Mouse (Mus musculus) embryonic facial prominence, embryonic 15.5 days (tissue): ENCODE results near the gene Ppp3ca. TPM values are rescaled to one million over a fixed set of nuclear protein-coding genes. Genes with fewer than 3 reads are reported as not detected.
A peak's percentile ranks its signal among the peaks of the same experiment; 100 is the strongest.

Source experiments
- ATAC-seq: fragments of 200-750 bp; cut with Nextera tagmentation; 2 replicates; pipeline ENCODE4 v1.8.0; 2017; ENCODE audit warnings: low read depth, moderate TSS enrichment; ENCODE audit not compliant: insufficient number of reproducible peaks, low FRiP score, low TSS enrichment
- H3K27ac ChIP-seq: fragments of 300-500 bp; sonication (generic); replicated peaks from 2 replicates; pipeline ENCODE4 v1.5.1; 2015; ENCODE audit warnings: mild to moderate bottlenecking, inconsistent platforms
- H3K27me3 ChIP-seq: fragments of 300-500 bp; sonication (generic); 2 replicates; pipeline ENCODE4 v1.6.1; 2015; ENCODE audit warnings: inconsistent platforms
- H3K36me3 ChIP-seq: fragments of 300-500 bp; sonication (generic); 2 replicates; pipeline ENCODE4 v1.6.1; 2015; ENCODE audit warnings: mild to moderate bottlenecking, inconsistent platforms
- H3K4me1 ChIP-seq: fragments of 300-500 bp; sonication (generic); 2 replicates; pipeline ENCODE4 v1.6.1; 2015; ENCODE audit warnings: inconsistent platforms
- H3K4me2 ChIP-seq: fragments of 300-500 bp; sonication (generic); replicated peaks from 2 replicates; pipeline ENCODE4 v1.6.1; 2015; ENCODE audit warnings: mild to moderate bottlenecking, inconsistent platforms
- H3K4me3 ChIP-seq: fragments of 300-500 bp; sonication (generic); replicated peaks from 2 replicates; pipeline ENCODE4 v1.5.1; 2015; ENCODE audit warnings: mild to moderate bottlenecking, inconsistent platforms
- H3K9ac ChIP-seq: fragments of 300-500 bp; sonication (generic); 2 replicates; pipeline ENCODE4 v1.6.1; 2015; ENCODE audit warnings: inconsistent platforms
- H3K9me3 ChIP-seq: fragments of 300-500 bp; sonication (generic); replicated peaks from 2 replicates; pipeline ENCODE4 v1.6.1; 2016; ENCODE audit warnings: inconsistent platforms
- WGBS: fragments of 180-500 bp; shearing (Covaris S2); methylation state at CpG from one replicate; pipeline ENCODE4 v1.1.7; 2015; 5-methylcytosine and 5-hydroxymethylcytosine counted together
- polyA plus RNA-seq: library from polyadenylated mRNA; unstranded; fragments of >200 nt; fragmentation: Nextera tagmentation; extraction: Ambion mirVana; gene quantifications from 2 replicates; pipeline ENCODE4 v1.2.1, GENCODE M21; 2015

Gene Ppp3ca
- polyA plus RNA-seq, 1 experiment from 2014 or later: 82.8 TPM

- Histone ChIP-seq H3K4me3 (no peak overlapping the region), H3K9ac (no peak overlapping the region), H3K4me2 (no peak overlapping the region), H3K4me1 (no peaks in the 10 kb centered on the region), H3K27me3 (no peaks in the 10 kb centered on the region), H3K27ac (no peak overlapping the region), H3K36me3 (peaks cover 21% of the 10 kb centered on the region), H3K9me3 (no peaks in the 10 kb centered on the region)
- 76% methylated on average over 18 of the region's 18 CpGs for whole genome bisulfite sequencing
- ATAC-seq: no peak
These were observed 223.9 kb downstream of the Ppp3ca start for GRCm38 (mm10) chr3:136893596-136894402.

GRCm38 (mm10) chr3:136895498-136895897, 225.6 kb downstream of the Ppp3ca start:
- H3K9ac ChIP-seq: no peak overlapping the region
- H3K27ac ChIP-seq: no peak overlapping the region
- H3K4me3 ChIP-seq: no peak overlapping the region
- H3K9me3 ChIP-seq: no peaks in the 10 kb centered on the region
- no peak for ATAC-seq
- no peaks in the 10 kb centered on the region for H3K4me1 ChIP-seq
- H3K27me3 ChIP-seq: no peaks in the 10 kb centered on the region
- H3K36me3 ChIP-seq: peaks cover 21% of the 10 kb centered on the region
- no peak overlapping the region for H3K4me2 ChIP-seq

- no peak for ATAC-seq
These were observed 226.4 kb downstream of the Ppp3ca start for GRCm38 (mm10) chr3:136896276-136896675.

GRCm38 (mm10) chr3:136899744-136900143, 229.8 kb downstream of the Ppp3ca start:
- no peaks in the 10 kb centered on the region for H3K9me3 ChIP-seq
- 67% methylated on average over 2 of the region's 2 CpGs for WGBS

More at GRCm38 (mm10) chr3:136896276-136896675, 226.4 kb downstream of the Ppp3ca start:
- Histone ChIP-seq H3K9ac (no peak overlapping the region), H3K36me3 (peaks cover 20% of the 10 kb centered on the region), H3K27me3 (no peaks in the 10 kb centered on the region), H3K4me1 (no peaks in the 10 kb centered on the region), H3K4me2 (no peak overlapping the region), H3K27ac (no peak overlapping the region), H3K4me3 (no peak overlapping the region), H3K9me3 (no peaks in the 10 kb centered on the region)
- 84% methylated on average over 4 of the region's 4 CpGs for WGBS

GRCm38 (mm10) chr3:136900986-136901385, 231.1 kb downstream of the Ppp3ca start:
- no peaks in the 10 kb centered on the region for H3K4me1 ChIP-seq
- H3K9me3 ChIP-seq: no peaks in the 10 kb centered on the region
- H3K27me3 ChIP-seq: no peaks in the 10 kb centered on the region
- ATAC-seq: no peak
- no peak overlapping the region for H3K4me2 ChIP-seq
- WGBS: 79% methylated on average over 6 of the region's 6 CpGs
- no peak overlapping the region for H3K27ac ChIP-seq
- no peak overlapping the region for H3K4me3 ChIP-seq
- peaks cover 7% of the 10 kb centered on the region; the same call in 1 of the 2 replicates for H3K36me3 ChIP-seq
- no peak overlapping the region for H3K9ac ChIP-seq

More at GRCm38 (mm10) chr3:136899744-136900143, 229.8 kb downstream of the Ppp3ca start:
- Histone ChIP-seq H3K4me2 (no peak overlapping the region), H3K27me3 (no peaks in the 10 kb centered on the region), H3K4me1 (no peaks in the 10 kb centered on the region), H3K9ac (no peak overlapping the region), H3K36me3 (peaks cover 14% of the 10 kb centered on the region), H3K27ac (no peak overlapping the region), H3K4me3 (no peak overlapping the region)
- ATAC-seq: no peak

GRCm38 (mm10) chr3:136902776-136903175, 232.9 kb downstream of the Ppp3ca start:
- 93% methylated on average over 18 of the region's 18 CpGs for WGBS
- no peak for ATAC-seq
- no peaks in the 10 kb centered on the region for H3K4me1 ChIP-seq

GRCm38 (mm10) chr3:136905577-136905976, 235.7 kb downstream of the Ppp3ca start:
- Histone ChIP-seq H3K27me3 (no peaks in the 10 kb centered on the region), H3K9ac (no peak overlapping the region), H3K4me1 (peaks cover 3% of the 10 kb centered on the region; the same call in 1 of the 2 replicates), H3K4me3 (no peak overlapping the region), H3K4me2 (no peak overlapping the region), H3K9me3 (no peaks in the 10 kb centered on the region), H3K36me3 (peaks cover 11% of the 10 kb centered on the region; the same call in 1 of the 2 replicates), H3K27ac (no peak overlapping the region)
- no peak for ATAC-seq
- WGBS: 67% methylated on average over 1 of the region's 1 CpGs

More at GRCm38 (mm10) chr3:136902776-136903175, 232.9 kb downstream of the Ppp3ca start:
- H3K27me3 ChIP-seq: no peaks in the 10 kb centered on the region
- H3K9ac ChIP-seq: no peak overlapping the region
- H3K27ac ChIP-seq: no peak overlapping the region
- no peaks in the 10 kb centered on the region for H3K9me3 ChIP-seq
- H3K36me3 ChIP-seq: peaks cover 7% of the 10 kb centered on the region; the same call in 1 of the 2 replicates
- H3K4me3 ChIP-seq: no peak overlapping the region
- no peak overlapping the region for H3K4me2 ChIP-seq

- Histone ChIP-seq H3K4me2 (no peak overlapping the region), H3K4me1 (peaks cover 11% of the 10 kb centered on the region), H3K9ac (no peak overlapping the region), H3K27me3 (no peaks in the 10 kb centered on the region), H3K9me3 (no peaks in the 10 kb centered on the region), H3K27ac (no peak overlapping the region), H3K36me3 (0 out of 2 replicates have a peak, but pooled peaks cover 4% of the 10 kb centered on the region), H3K4me3 (no peak overlapping the region)
- 57% methylated on average over 3 of the region's 3 CpGs for WGBS
- no peak for ATAC-seq
These were observed 239.6 kb downstream of the Ppp3ca start for GRCm38 (mm10) chr3:136909534-136909933.

- Histone ChIP-seq H3K27me3 (no peaks in the 10 kb centered on the region), H3K4me1 (peaks cover 11% of the 10 kb centered on the region), H3K9me3 (no peaks in the 10 kb centered on the region), H3K4me2 (0 out of 2 replicates have a peak overlapping the region, but pooled peaks have one; percentile 19), H3K36me3 (0 out of 2 replicates have a peak, but pooled peaks cover 4% of the 10 kb centered on the region), H3K9ac (no peak overlapping the region), H3K4me3 (no peak overlapping the region), H3K27ac (peak overlapping the region; percentile 34; the same call in 1 of the 2 replicates)
- 20% methylated on average over 8 of the region's 8 CpGs for WGBS
- ATAC-seq: no peak
These were observed 241.4 kb downstream of the Ppp3ca start for GRCm38 (mm10) chr3:136911276-136911675.

- peaks cover 7% of the 10 kb centered on the region; the same call in 1 of the 2 replicates for H3K36me3 ChIP-seq
- no peaks in the 10 kb centered on the region for H3K27me3 ChIP-seq
- H3K4me1 ChIP-seq: no peaks in the 10 kb centered on the region
- ATAC-seq: no peak
- 83% methylated on average over 7 of the region's 7 CpGs for WGBS
- H3K9ac ChIP-seq: no peak overlapping the region
- H3K27ac ChIP-seq: no peak overlapping the region
- no peaks in the 10 kb centered on the region for H3K9me3 ChIP-seq
- no peak overlapping the region for H3K4me3 ChIP-seq
- no peak overlapping the region for H3K4me2 ChIP-seq
These were observed 247.2 kb downstream of the Ppp3ca start for GRCm38 (mm10) chr3:136917080-136917479.

- Histone ChIP-seq H3K4me1 (no peaks in the 10 kb centered on the region), H3K4me2 (no peak overlapping the region), H3K9me3 (no peaks in the 10 kb centered on the region), H3K9ac (no peak overlapping the region), H3K27me3 (no peaks in the 10 kb centered on the region), H3K27ac (no peak overlapping the region), H3K4me3 (no peak overlapping the region), H3K36me3 (peaks cover 11% of the 10 kb centered on the region)
- no peak for ATAC-seq
These were observed 263.1 kb downstream of the Ppp3ca start for GRCm38 (mm10) chr3:136933071-136933470.
